Mouse (Mus musculus) kidney, postnatal 36 days (tissue): ENCODE data around the gene Clic4.
"Not testable (repeated sequence)": the region's sequence is repeated elsewhere in the genome, so short reads cannot be mapped to it uniquely, and the experiment has no call there.

ENCODE experiments used
- DNase-seq, 2 experiments: peaks; one replicate each; pipeline ENCODE4 v3.0.0; 2021 to 2022; ENCODE audit warnings: mixed read lengths in 2 of 2

The Clic4 gene

DNA sequence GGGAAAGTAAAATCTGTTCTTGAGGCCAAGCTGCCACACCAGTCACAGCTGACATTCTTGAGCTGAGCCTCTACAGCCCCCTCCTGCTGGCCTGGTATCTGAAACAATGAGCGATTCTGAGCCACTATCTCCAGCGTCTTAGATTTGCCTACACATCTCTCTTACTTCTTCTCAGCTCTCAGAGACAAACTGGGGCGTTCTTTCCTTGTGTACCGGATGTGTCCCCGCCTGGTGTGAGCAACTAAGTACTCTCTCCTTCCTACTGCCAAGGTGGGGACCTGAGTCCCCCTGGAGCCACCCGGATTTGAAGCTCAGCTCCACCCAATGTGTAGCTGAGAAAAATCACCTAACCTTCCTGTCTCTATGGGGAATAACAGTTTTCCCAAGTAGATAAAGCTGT is 19.2 kb upstream of the Clic4 start:
- no peak for DNase-seq

DNA sequence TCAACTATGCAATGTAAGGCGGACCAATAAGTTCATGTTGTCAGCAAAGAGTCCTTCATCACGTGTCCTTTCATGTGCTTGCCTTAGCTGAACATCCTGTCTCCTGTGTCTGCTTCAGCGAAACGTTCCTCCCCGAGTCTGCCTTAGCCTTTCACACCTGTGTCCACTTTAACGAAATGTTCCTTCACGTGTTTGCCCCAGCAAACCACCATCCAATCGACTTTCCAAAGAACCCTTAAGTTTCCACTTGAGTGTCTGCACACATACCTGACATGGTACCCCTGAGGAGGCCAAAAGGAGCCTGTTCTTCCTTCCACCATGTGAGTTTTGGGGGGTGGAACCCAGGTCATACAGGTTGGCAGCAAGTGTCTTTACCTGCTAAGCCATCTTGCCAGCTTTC is 18.6 kb upstream of the Clic4 start:
- DNase-seq: no peak

DNA sequence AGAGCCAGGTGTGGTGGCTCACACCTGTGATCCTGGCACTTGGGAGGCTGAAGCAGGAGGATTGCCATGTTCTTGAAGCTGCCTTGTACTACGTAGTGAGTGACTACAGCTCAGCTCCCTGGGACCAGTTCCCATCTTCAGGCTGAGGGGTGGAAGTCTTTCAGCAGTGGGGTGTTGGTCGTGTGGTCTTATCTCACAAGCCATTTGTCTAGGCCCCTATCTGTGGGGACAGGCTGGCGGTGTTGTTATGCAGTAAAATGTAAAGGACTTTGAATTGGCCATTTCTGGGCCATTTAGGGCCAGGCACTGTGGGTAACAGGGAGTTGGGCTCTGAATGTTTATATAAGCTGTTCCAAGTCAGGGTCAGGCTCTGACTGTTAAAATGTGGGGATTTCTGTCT is 15.4 kb upstream of the Clic4 start:
- no peak for DNase-seq

DNA sequence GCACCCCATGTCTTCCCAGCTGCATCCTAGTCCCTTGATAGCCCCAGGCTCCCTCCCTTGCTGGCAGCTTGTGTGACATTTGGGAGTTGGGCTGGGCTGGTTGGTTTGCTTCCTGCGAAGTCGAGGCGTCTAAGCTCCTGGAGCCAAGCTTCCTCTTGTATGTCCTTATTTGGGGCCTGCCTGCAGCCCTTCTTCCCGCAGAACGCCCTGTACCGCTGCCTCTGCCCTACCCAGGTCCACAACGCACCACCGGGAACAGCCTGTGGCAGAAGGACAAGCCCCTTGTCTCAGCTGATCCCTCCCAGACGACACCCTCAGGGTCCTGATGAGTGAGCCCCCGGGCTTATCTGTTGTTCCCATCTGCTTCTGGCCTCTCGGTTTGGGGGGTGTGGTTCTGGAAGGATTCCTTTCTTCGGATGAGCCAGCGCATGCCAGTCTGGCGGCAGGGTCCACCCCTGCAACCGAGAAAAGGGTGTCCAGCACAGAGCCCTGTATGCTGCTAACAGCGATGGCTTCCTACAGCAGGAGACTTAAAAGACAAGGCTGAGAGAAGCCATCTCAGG is 14.3 kb upstream of the Clic4 start:
- peak; percentile 57 to 76 for DNase-seq

DNA sequence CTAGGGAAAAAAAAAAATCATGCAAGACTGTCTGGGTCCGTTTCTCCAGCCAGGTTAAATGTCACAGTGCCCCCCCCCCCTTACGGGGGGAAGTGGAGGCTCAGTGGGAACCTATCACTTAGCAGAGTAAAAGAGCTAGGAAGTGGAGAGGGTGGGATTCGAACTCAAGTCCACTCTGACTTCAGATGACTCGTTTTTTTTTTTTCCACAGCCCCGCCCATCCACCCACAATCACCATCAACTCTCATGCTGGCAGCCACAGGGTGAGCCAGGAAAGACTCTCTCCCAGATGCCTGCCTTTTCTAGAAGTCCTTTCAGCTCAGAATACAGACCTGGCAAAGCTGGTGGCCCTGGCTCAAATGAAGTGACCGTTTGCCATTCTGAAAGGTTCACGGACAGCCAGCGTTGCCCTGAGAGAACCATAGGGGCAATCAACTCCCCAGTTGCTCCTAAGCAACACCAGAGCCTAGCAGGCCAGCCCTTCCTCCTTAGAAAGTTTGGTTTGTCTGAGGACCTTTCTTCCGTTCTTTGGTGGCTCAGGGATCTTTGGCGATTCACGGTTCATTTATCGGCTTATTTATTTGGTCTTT is 13.5 kb upstream of the Clic4 start:
- DNase-seq: no peak

DNA sequence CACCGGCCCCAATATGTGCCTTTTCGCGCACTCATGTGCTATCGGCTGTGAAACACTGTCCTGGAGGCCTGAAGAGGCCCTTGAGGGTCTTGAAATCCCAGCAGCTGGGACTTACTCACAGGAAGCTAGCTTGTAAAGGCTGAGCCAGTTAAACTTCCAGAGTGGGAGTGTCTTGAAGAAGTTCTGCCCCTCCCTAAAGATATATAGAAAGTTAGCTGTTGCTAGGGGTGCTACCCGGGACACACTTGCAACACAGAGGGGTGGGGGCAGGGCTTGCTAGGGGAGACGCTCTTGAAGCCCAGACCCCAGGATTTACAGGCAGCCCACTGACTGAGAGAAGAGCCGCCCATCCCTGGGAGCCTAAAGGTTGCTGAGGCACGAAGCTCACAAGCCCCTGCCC is 12.8 kb upstream of the Clic4 start:
- no peak for DNase-seq

DNA sequence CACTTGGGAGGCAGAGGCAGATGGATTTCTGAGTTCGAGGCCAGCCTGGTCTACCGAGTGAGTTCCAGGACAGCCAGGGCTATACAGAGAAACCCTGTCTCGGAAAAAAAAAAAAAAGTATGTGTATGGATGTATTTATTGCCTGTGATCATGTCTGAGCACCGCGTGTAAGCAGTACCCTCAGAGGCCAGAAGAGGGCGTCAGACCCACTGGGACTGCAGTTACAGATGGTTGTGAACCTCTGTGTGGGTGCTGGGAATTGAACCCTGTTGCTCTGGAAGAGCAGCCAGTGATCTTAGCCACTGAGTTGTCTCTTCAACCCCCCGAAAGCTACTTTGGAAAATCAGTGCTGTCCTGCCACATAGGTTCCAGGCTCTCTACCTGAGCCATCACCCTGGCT is 11.3 kb upstream of the Clic4 start:
- DNase-seq: no peak

DNA sequence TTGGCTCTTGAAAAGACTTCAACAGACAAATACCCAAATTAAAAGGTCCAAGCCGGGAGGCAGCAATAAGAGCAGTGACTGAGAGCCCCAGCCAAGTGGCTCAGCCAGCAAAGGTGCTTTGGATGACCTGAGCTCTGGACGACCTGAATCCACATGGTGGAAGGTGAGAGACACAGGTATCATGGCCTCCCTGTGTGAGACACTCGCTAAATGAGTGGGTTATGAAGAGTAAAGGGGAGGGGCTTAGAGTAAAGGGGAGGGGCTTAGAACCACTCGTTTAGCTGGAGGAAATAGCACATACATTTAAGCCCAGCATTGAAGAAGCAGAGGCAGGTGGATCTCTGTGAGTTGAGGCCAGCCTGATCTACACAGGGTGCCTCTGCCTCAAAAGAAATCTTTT is 10.8 kb upstream of the Clic4 start:
- no peak for DNase-seq

DNA sequence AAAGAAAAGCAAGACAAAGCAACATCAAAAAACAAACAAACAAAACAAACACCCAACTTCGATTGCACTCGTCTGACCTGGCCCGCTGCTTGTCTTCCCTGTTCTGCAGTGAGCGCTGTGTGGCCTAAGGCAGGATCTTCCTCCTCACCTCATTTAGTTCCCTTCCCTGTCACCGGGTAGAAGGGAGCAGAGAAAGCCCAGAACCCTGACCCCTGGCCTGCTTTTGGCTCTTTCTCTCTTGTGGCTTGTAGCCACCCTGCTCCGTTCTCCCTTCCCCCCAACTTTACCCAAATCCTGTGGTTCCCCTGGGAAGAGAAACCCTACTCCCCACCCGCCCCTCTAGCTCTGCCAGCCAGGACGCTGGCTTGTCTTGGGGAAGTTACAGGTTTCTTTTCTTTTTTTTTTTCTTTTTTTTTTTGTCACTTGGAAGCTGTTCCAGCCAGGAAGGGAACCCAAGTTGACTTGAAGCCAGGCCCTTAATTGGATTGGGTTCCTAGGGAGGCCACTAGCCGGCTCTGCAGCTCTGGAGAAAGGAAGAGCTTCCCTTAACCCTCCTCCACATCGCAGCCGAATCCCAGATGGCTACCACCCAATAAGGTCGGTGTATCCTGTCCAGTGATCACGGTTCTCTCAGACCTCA is 10.2 kb upstream of the Clic4 start:
- peak; percentile 71 to 81 for DNase-seq

DNA sequence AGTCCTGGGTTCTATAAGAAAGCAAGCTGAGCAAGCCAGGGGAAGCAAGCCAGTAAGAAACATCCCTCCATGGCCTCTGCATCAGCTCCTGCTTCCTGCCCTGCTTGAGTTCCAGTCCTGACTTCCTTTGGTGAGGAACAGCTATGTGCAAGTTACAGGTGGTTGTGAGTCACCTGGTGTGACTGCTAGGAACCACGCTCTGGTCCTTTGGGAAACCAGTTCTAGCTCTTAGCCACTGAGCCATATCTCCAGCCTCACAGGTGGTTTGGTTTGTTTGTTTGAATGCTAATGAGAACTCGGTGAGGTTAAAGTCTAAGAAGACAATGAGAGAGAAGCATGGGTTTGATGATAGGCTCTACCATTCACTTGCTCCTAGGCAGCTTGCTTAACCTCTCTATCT is 7.4 kb upstream of the Clic4 start:
- DNase-seq: not testable (repeated sequence)

DNA sequence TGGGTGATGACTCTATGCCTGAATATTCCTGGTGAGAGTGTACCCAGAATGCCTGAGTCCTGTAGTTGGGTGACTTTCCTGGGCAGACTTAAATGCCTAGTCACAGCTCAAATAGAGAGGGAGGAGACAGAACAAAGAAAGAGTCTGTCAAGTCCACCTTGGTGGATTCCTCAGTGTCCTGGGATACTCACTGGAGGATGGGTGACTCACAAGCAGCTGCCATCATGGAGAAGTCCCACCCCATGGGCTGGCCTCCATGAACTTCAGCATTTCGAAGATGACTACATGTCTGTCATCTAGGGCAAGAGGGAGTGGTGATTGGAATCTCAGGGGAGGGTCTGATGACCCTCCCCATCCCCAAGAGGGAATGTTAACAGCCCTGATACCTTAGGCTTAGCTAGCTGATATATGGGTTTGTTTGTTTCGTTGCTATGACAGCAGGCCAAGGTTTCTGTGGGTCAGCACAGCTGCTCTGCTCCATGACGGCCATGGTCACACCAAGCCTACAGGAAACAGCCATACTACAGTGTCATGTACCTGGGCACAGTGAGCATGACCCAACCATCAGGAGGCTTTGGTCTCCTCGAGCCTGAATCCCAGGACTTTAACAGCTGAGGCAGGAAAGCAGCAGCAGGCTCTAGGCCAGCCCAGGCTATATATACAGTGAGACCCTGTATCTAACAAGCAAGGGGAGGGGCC is 4.2 kb upstream of the Clic4 start:
- no peak for DNase-seq

DNA sequence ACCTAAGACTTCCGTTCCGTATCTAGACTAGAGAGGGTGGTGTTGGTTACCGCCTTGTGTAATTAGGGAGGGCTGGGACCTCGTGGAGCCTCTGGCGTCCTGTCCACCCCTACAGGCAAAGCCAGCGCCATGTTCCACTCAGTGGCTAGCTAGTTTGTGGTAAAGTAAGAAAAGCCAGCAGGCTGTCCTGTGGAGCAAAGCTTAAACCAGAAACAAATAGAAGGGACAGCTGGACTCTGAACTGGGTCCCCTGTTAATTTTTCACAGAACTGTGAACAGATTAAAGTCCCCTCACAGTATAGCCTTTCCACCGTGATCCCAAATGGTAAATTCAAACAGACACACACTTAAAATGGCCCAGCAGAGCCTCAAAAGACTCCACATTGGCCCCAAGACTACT is 2.1 kb upstream of the Clic4 start:
- DNase-seq: peak; percentile 67 to 78

DNA sequence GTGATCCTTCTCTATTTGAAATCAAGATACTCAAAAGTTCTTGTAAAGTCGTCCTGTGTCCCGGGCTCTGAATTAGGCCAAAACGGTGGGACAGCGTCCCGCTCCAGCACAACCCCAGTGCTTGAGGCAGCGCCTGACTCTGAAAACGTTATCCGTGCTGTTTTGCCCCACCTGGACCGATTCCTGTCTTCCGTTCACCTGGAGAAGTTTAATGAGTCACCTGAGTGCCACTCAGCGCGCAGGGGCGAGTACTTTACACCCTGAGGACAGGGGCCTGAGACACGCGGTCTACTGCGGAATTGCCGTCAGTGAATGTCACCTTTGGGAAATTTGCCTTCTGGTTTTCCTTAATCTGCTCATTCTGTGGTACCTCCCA is 681 bp upstream of the Clic4 start:
- peak; percentile 76 to 79 for DNase-seq

DNA sequence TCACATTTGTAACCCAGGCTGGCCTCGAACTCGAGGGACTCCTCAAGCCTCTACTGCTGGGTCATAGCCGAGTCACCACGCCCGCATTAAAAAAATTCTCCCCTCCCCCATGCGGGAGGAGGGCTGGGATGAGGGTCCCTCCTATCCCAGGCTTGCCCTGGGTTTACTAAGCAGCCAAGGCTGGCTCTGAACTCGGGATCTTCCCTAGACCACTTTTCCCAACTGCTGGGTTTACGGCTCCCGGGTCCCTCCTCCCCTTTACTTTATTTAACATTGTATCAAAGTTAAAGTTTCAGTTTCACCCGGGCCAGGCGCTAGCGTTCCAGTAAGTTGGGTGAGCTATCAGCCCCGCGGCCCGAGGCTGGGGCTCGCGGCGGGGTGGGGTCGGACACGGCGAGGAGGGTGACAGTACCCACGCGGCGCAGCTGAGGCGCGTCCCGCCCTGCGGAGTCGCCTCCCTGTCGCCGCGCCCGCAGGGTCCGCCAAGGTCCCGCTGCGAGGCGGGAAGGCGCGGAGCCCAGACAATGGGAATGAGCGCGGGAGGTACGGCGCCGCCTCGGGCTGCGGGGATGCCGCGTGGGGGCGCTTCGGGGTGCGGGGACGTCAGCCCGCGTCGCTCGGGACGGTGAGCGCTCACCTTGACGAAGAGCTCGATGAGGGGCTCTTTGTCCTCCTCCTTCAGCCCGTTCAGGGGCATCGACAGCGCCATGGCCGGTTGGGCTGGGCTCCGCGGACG is 565 bp downstream of the Clic4 start:
- DNase-seq: peak; percentile 75 to 82

DNA sequence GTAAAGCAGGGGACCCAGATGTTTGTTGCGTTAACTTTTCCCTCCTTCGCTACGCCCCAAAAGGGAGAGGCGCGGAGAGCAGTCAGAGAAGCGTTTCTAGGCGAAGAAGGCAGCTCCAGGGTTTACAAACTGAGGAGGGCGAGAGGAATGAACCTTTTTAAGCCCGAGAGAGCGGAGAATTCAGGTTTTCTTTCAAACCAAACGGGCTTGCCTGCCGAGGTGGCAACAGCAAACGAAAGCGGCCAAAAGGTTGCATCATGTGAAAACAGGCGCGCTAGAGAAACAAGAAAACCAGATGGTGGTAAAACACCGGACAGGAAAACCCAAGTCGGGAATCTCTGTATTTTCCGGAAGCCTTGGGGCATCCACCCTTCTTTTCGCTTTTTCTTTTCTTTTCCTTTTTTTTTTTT is 1.2 kb downstream of the Clic4 start:
- peak in 1 of 2 experiments; percentile 38 for DNase-seq

DNA sequence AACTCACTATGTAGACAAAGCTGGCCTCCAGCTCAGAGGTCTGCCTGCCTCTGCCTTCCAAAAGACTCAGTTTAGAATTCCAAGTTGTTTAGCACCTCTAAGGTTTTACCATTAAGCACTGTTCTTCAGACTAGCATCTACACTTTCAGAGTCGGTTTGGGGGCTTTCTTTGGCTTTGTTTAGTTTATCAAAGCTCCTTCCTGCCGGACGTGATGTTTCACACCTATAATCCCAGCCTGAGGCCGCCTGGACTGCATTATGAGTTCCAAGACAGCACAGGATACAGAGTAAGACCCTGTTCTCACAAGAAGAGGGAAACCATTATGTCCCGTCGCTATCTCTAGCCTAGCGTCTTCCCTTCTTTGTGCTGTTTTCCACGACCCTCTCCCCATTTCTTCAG is 2.1 kb downstream of the Clic4 start:
- no peak for DNase-seq

DNA sequence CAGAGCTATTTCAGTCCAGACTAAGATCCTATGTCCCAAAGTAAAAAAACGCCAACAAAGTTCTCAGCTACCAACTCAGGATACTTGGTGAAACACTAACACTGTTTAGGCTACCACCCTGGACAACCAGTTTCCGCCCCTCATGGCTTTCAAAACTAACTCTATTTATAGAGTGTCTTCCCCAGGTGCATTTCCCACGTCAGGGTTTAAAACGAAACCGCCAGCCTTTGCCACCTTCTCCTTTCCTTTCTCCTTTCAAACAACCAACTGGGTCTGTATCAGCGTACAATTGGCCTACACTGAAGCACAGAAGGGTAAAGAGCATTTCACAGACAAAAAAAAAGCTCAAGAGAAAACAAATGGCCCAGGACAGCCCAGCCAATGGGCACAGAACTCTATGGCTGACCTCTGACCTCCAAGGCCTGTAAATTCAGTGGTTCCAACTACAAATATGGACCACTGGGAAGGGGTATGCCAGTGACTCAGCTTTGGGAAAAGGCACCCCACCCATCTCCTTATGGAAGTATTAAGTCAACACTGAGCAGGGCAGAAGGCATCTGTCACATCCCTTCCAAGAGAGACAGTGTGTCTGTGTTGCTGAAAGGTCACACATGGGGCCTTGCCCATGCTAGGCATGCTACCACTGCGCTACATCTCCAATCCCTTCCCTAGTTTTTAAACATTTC is 2.8 kb downstream of the Clic4 start:
- DNase-seq: peak; percentile 27 to 41

DNA sequence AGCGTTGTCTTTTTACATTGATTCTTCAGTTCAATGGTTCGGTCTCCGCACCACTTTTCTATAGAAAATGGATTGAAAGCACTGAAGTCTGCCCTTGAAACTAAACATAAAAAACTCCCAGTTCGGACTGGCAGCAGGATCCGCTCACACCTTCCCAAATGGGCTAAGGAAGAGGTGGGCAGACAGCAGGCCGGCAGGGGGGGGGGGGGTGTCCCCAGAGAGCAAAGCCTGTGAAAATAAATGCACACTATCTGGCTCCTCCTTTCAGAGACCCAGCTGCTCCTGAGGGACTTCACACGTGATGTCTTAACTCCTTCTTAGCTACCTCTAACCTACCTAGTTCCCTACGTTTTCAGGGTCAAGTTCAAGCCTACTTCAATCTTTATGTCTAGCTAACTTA is 5.1 kb downstream of the Clic4 start:
- DNase-seq: no peak

DNA sequence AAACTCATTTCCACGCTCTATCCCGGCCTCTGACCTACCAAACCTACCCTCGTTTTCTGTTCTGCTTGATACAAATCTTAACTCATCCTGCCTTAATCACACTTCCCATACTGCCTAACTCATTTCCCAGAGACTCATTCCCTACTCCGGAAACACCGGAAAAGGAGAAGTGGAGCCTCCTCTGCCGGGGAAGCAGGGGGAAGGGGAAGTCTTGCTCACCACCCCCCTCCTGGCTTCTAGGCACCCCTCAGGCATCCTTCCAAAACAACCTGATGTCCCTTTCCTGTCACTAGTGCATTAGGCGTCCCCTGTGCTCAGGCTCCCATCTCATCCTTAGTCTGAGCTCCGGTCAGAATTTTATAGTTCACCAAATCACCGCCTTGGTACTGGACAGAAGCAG is 5.6 kb downstream of the Clic4 start:
- peak; percentile 62 to 82 for DNase-seq

DNA sequence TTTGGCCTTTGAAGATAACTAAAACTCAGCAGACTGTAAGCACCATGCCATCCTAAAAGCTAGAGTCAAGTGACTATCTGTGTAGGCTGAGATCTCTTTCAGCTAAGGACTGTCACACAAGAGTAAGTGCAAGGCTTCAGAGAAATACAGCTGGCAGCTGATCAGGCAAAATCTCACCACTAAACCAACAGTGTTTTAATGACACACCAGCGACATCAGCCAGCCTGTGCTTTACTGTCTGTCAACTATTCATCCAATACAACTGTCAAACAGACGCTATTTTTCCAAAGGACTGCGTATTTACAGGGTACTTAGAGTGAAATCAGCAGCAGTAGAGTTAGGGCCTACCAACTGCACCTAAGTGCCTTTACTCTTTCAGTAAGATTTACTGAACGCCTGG is 12.2 kb downstream of the Clic4 start:
- no peak for DNase-seq

DNA sequence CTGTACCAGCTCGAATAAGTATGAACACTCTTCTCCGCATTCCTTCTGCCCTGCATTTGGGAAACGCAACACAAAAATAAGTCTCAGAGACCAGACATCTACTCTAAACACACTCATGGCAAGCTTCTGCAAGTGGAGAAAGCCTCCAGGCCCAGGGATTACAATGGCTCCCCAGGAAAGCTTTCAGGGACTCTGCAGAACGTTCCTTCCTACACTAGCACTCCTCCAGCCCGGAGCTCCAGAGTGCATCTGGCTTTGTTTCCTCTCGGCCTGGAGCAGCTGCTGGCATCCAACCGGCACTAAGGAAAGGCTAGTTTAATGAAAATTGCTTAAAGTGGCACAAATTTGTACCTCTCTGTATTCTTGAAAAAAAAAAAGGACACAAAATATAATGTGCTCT is 14.1 kb downstream of the Clic4 start:
- peak in 1 of 2 experiments; percentile 56 for DNase-seq

DNA sequence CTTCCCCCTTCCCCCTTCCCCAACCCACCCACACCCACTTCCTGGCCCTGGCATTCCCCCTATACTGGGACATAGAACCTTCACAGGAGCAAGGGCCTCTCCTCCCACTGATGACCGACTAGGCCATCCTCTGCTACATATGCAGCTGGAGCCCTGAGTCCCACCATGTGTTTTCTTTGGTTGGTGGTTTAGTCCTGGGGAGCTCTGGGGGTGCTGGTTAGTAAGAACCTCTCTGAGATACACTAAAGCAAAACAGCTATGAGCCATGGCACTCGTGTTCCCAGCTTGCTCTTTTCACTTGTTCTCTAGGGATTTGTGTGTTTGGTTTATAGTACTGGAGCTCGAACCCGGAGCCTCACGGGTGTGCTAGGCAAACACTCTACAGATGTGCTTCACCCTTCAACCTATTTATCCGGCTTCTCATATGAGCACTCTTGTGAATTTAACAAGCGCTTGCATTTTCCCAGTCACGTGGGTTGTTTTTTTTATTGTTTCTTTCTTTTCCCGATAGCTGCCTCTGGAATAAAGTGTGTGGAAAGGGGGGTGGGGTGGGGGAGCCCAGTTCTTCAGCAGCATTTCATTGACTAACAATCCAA is 14.6 kb downstream of the Clic4 start:
- DNase-seq: no peak
